Mouse (Mus musculus) kidney, postnatal 0 days (tissue): Measurements from ENCODE around the gene Mcrip2. TPM values are rescaled to one million over a fixed set of nuclear protein-coding genes. Genes with fewer than 3 reads are reported as not detected.
"Not testable (repeated sequence)": the region's sequence is repeated elsewhere in the genome, so short reads cannot be mapped to it uniquely, and the experiment has no call there.

Experiments used
- ATAC-seq: fragments of 200-750 bp; cut with Nextera tagmentation; replicated peaks from 2 replicates; pipeline ENCODE4 v1.8.0; 2017; ENCODE audit warnings: low read depth, moderate number of reproducible peaks, moderate TSS enrichment, moderate library complexity; ENCODE audit not compliant: low FRiP score
- DNase-seq: peaks from one replicate; pipeline ENCODE4 v3.0.0-alpha.2; 2016; ENCODE audit warnings: low spot score
- H3K27ac ChIP-seq: fragments of 300-500 bp; sonication (generic); 2 replicates; pipeline ENCODE4 v1.5.1; 2014; ENCODE audit warnings: mild to moderate bottlenecking
- H3K27me3 ChIP-seq: fragments of 300-500 bp; sonication (generic); 2 replicates; pipeline ENCODE4 v1.6.1; 2014; ENCODE audit warnings: low read length, mixed read lengths; ENCODE audit not compliant: insufficient read depth
- H3K36me3 ChIP-seq: fragments of 300-500 bp; sonication (generic); 2 replicates; pipeline ENCODE4 v1.6.1; 2014; ENCODE audit warnings: low read length, mixed read lengths; ENCODE audit not compliant: insufficient read depth
- H3K4me1 ChIP-seq: fragments of 300-500 bp; sonication (generic); replicated peaks from 2 replicates; pipeline ENCODE4 v1.6.1; 2014; ENCODE audit warnings: antibody characterized with exemption, low read length, mixed read lengths; ENCODE audit not compliant: insufficient read depth
- H3K4me2 ChIP-seq: fragments of 300-500 bp; sonication (generic); 2 replicates; pipeline ENCODE4 v1.6.1; 2014; ENCODE audit warnings: mild to moderate bottlenecking, low read length, moderate library complexity, mixed read lengths
- H3K4me3 ChIP-seq: fragments of 300-500 bp; sonication (generic); replicated peaks from 2 replicates; pipeline ENCODE4 v1.5.1; 2014; ENCODE audit warnings: low read depth, low read length
- H3K9ac ChIP-seq: fragments of 300-500 bp; sonication (generic); 2 replicates; pipeline ENCODE4 v1.6.1; 2014; ENCODE audit warnings: low read depth, low read length
- H3K9me3 ChIP-seq: fragments of 300-500 bp; sonication (generic); replicated peaks from 2 replicates; pipeline ENCODE4 v1.6.1; 2016; ENCODE audit warnings: low read length, inconsistent platforms, mixed read lengths
- CTCF ChIP-seq: IDR thresholded peaks from 2 replicates; pipeline ENCODE4 v1.5.1; 2016; ENCODE audit warnings: antibody characterized with exemption, low read depth, mild to moderate bottlenecking, moderate library complexity
- WGBS: fragments of 180-500 bp; shearing (Covaris S2); extraction: QIAGEN DNeasy Blood & Tissue Kit; methylation state at CpG from one replicate; pipeline ENCODE4 v1.1.7; 2014; 5-methylcytosine and 5-hydroxymethylcytosine counted together
- polyA plus RNA-seq: library from polyadenylated mRNA; unstranded; fragments of >200 nt; fragmentation: Nextera tagmentation; extraction: Ambion mirVana; gene quantifications from 2 replicates; pipeline ENCODE4 v1.2.1, GENCODE M21; 2015

Gene Mcrip2
- polyA plus RNA-seq, 1 experiment from 2014 or later = 138 TPM

DNA sequence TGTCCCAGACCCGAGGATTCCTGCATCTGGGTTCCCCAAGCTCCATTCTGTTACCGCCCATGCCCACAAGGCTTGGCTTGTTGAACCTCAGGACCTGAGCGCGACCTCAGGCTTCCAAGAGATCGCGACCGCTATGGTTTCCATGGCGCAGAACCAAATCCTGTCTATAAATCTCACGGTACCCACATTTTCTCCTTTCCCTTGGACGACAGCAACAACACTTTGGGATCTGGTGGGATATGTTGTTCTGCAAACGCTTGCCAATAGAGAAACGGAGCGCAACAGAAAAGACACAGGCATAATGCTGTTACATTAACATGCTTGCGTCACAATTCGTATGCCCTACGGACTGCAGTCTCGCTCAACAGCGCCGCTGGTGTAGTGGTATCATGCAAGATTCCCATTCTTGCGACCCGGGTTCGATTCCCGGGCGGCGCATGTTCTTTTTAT lies 6.2 kb upstream of the Mcrip2 start, which contains the start of gene Mettl26:
Gene Mettl26 (plus strand): TSS at position 354 of the 450 bp plus-strand sequence.
- Histone ChIP-seq H3K36me3 (0 out of 2 replicates have a peak, but pooled peaks cover 11% of the 10 kb centered on the region), H3K27ac (peak within 1 kb of the TSS; percentile 84), H3K9me3 (no peaks in the 10 kb centered on the region), H3K9ac (peak within 1 kb of the TSS; percentile 57), H3K4me3 (peak within 1 kb of the TSS; percentile 54), H3K27me3 (no peaks in the 10 kb centered on the region), H3K4me1 (peaks cover 10% of the 10 kb centered on the region), H3K4me2 (peak within 1 kb of the TSS; percentile 73)
- DNase-seq (peak; percentile 86), ATAC-seq (peak; percentile 40; the same call in 1 of the 2 replicates)
- WGBS = under 1% methylated on average over 25 of the region's 25 CpGs
- peak; percentile 18; the same call in 1 of the 2 replicates for TF ChIP-seq CTCF

DNA sequence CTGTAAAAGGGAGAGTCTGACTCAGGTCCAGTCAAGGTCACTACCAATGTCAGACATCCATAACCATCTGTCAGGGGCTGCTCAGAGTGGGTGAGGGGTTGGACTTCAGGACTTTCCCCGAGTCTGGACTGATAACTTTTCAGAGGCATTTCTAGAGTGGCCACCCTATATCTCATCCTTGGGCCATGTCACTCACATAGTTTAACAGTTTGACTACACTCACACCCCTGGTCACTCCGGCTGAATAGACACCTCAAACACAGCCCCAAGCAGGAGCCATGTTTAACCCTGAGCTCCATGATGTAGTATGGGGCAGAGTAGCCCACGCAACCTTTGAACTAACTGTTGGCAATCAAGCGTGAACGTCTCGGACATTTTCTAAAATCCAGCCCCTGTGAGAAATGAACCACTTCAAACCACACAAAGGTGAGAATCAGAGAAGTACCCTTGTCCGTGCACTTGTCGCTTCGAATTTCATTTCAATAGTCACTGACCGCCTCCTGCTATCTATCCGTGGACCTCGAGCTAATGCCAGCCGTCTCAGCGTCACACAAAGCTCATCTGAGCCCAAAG lies 5.7 kb upstream of the Mcrip2 start:
- H3K9ac ChIP-seq = peak overlapping the region; percentile 46; the same call in 1 of the 2 replicates
- no peak for TF ChIP-seq CTCF
- H3K27ac ChIP-seq = peak overlapping the region; percentile 84
- DNase-seq (no peak), ATAC-seq (peak; percentile 9; the same call in 1 of the 2 replicates)
- peak overlapping the region; percentile 54 for H3K4me3 ChIP-seq
- peaks cover 9% of the 10 kb centered on the region for H3K4me1 ChIP-seq
- 7% methylated on average over 14 of the region's 14 CpGs for WGBS
- H3K27me3 ChIP-seq = no peaks in the 10 kb centered on the region
- H3K4me2 ChIP-seq = peak overlapping the region; percentile 73
- H3K9me3 ChIP-seq = no peaks in the 10 kb centered on the region
- 0 out of 2 replicates have a peak, but pooled peaks cover 8% of the 10 kb centered on the region for H3K36me3 ChIP-seq

DNA sequence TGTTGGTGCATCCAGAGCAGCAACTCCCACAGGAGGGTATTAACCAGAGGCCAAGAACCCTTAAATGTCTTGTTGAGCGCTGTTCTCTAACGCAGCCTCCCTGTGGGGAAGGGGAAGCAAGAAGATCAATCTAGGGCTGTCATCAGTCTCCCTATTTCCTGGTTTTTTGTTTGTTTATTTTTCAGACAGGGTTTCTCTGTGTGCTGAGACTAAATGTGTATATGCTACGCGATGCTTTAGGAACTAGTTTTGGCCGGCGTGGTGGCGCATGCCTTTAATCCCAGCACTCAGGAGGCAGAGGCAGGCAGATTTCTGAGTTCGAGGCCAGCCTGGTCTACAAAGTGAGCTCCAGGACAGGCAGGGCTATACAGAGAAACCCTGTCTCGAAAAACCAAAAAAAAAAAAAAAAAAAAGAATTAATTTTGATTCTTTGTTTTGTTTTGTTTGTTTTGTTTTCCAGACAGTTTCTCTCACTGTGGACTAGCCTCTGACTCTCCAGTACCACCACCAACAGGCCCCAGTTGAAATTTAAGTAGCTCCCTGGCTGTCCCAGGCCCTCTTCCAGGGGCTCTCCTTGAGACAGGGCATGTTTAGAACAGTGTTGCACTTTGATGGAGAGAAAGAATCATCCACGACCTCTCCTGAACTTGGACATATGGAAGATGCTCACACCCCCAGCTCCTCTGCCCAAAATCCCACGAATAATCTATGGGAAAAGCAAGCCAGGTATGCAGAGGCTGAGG lies 5.0 kb upstream of the Mcrip2 start:
- peaks cover 13% of the 10 kb centered on the region for H3K4me1 ChIP-seq
- no peaks in the 10 kb centered on the region for H3K27me3 ChIP-seq
- no peak overlapping the region for H3K9ac ChIP-seq
- 74% methylated on average over 11 of the region's 11 CpGs for WGBS
- H3K27ac ChIP-seq = peak overlapping the region; percentile 84
- no peak for TF ChIP-seq CTCF
- no peak for ATAC-seq
- H3K4me2 ChIP-seq = peak overlapping the region; percentile 73
- no peak for DNase-seq
- no peaks in the 10 kb centered on the region for H3K9me3 ChIP-seq
- H3K4me3 ChIP-seq = no peak overlapping the region
- H3K36me3 ChIP-seq = 0 out of 2 replicates have a peak, but pooled peaks cover 4% of the 10 kb centered on the region

DNA sequence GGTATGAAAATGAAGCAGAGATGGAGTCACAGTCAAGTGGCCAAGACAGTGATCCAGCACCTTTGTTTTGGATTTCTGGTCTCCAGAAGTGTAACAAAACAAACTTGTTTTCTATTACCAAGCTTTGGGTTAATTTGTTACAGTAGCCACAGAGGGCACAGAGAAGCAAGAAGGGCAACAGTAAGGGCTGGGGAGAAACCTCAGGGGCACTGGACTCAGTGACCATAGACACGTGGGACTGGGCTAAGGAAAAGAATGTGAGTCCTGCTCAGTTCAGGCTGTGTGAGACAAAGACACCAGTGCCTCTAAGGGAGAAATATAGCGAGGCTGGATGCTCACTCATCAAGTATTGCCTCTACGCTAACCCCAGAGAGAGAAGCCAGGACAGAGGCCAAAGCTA lies 4.1 kb upstream of the Mcrip2 start:
- Histone ChIP-seq H3K27ac (peak overlapping the region; percentile 47; the same call in 1 of the 2 replicates), H3K4me2 (no peak overlapping the region), H3K9me3 (no peaks in the 10 kb centered on the region), H3K36me3 (no peaks in the 10 kb centered on the region), H3K27me3 (no peaks in the 10 kb centered on the region), H3K4me3 (no peak overlapping the region), H3K9ac (no peak overlapping the region), H3K4me1 (peaks cover 17% of the 10 kb centered on the region)
- no peak for TF ChIP-seq CTCF
- 79% methylated on average over 3 of the region's 3 CpGs for WGBS
- no peak for ATAC-seq
- no peak for DNase-seq

DNA sequence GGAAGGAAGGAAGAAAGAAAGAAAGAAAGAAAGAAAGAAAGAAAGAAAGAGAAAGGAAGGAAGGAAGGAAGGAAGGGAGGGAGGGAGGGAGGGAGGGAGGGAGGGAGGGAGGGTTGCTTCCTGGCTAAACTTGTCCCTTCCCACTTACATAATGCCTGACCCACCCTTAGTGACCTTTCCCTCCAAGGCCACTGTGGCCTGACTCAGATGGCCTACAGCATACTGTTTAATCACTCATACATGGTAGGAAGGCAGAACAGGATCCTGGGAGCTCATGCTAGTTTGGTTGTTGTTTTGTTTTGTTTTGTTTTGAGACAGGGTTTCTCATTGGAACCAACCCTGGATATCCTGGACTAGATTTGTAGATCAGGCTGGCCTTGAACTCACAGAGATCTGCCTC lies 3.0 kb upstream of the Mcrip2 start:
- peaks cover 20% of the 10 kb centered on the region for H3K4me1 ChIP-seq
- not testable (repeated sequence) for H3K4me2 ChIP-seq, H3K27ac ChIP-seq, DNase-seq, H3K27me3 ChIP-seq, H3K9me3 ChIP-seq, H3K36me3 ChIP-seq, H3K9ac ChIP-seq, H3K4me3 ChIP-seq, ATAC-seq

DNA sequence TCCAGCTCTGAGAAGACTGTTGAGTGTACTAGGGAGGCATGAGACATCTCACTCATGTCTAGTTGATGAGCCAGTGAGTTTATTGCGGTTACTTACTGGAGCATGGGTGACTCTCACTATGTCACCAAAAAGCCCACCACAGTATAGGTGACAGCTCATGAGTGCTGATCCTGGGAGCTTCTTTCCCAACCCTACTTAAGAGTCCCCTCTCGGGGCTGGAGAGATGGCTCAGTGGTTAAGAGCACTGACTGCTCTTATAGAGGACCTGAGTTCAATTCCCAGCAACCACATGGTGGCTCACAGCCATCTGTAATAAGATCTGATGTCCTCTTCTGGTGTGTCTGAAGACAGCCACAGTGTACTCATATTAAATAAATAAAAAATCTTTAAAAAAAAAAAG lies 1.4 kb upstream of the Mcrip2 start:
- no peak overlapping the region for H3K27ac ChIP-seq
- H3K9ac ChIP-seq = no peak overlapping the region
- ATAC-seq (no peak), DNase-seq (no peak)
- WGBS = 81% methylated on average over 2 of the region's 2 CpGs
- H3K27me3 ChIP-seq = no peaks in the 10 kb centered on the region
- H3K36me3 ChIP-seq = no peaks in the 10 kb centered on the region
- no peak overlapping the region for H3K4me2 ChIP-seq
- no peaks in the 10 kb centered on the region for H3K9me3 ChIP-seq
- H3K4me3 ChIP-seq = no peak overlapping the region
- no peak for TF ChIP-seq CTCF
- H3K4me1 ChIP-seq = peaks cover 12% of the 10 kb centered on the region
